Mouse (Mus musculus): Measurements from ENCODE around the gene Rcc1.

GRCm38 (mm10) chr4:132312627-132313026 is 40.8 kb downstream of the Rcc1 start:
- TF ChIP-seq CTCF (IDR thresholded peaks at IDR 0.05; ENCODE audit: control insufficient read depth, insufficient read depth, low read length) (no peak), POLR2A (IDR thresholded peaks at IDR 0.05; ENCODE audit: borderline replicate concordance, control insufficient read depth, low read depth, low read length) (no peak)

Measured in bone marrow, adult 2 months (tissue).